In the genomic region with DNA sequence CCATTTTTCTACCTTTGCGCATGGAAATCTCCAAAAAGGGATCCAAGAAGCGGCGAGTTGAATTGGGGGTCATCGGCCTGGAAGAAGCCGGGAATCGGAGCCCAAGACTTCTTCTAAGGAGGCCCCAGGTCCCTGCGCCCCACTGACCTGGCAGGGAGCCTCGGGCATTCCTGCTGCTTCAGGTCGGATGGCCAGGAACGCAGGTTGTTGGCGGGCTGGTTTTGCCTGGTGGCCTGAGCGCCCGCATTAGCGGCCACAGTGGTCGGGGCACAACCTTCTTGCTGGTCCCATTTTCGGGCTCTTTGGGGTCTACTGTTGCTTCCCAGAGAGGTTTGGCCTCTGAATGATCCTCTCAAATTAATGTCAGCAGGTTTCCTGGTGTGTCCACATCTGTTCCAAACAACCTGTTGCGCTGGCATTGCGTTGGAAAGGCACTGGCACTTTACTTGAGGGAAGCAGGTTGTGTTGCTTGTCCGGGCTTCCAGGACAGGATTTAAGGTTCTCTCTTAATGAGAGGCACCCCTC, we compare ENCODE assay signal across 17 mouse cellular contexts. TPM values are rescaled to one million over a fixed set of nuclear protein-coding genes. Genes with fewer than 3 reads are reported as not detected.
DNase-seq lines count a peak whose midpoint lies in the region; ATAC-seq lines count a peak whose summit lies in the region.
"Had no signal": no experiment of that assay in that cellular context is flagged by ENCODE, and none has a peak within 500 bp of the region (broad histone marks: within the 10 kb centered on the region; RNA-seq: fewer than 3 reads in every experiment).

No protein-coding gene starts in this region.

- H3K27me3 ChIP-seq in midbrain, embryonic 12.5 days, result peaks cover 100% of the 10 kb centered on the region
- H3K27me3 ChIP-seq in midbrain, embryonic 16.5 days (ENCODE audit: control insufficient read depth, insufficient read depth, low read depth, low read length), result peaks cover 93% of the 10 kb centered on the region
- H3K27me3 ChIP-seq in embryonic facial prominence, embryonic 13.5 days, result peaks cover 100% of the 10 kb centered on the region
- H3K27me3 ChIP-seq in hindbrain, embryonic 16.5 days (replicated peaks; ENCODE audit: control insufficient read depth, insufficient read depth, low read length), result peaks cover 82% of the 10 kb centered on the region
- H3K27me3 ChIP-seq in neural tube, embryonic 12.5 days (replicated peaks), result peaks cover 97% of the 10 kb centered on the region

- no peaks in the 10 kb centered on the region for H3K9me3 ChIP-seq in midbrain, embryonic 12.5 days
- H3K9me3 ChIP-seq in midbrain, embryonic 16.5 days (replicated peaks; ENCODE audit: control insufficient read depth, low read length, poor library complexity, severe bottlenecking), result no peaks in the 10 kb centered on the region
- no peaks in the 10 kb centered on the region for H3K9me3 ChIP-seq in embryonic facial prominence, embryonic 13.5 days
- no peaks in the 10 kb centered on the region for H3K9me3 ChIP-seq in hindbrain, embryonic 16.5 days (ENCODE audit: control insufficient read depth, low read length)
- no peaks in the 10 kb centered on the region for H3K9me3 ChIP-seq in neural tube, embryonic 12.5 days
- H3K9me3 ChIP-seq: kidney, embryonic 15.5 days had no signal

- no peak for DNase-seq in adrenal gland, postnatal 4 days (ENCODE audit: low spot score in 2 of 2)
- DNase-seq in ovary, postnatal 36 days (ENCODE audit: low spot score), result no peak
- DNase-seq in kidney, adult 11 months, result no peak
- DNase-seq: lung, postnatal 4 days had no signal

- H3K4me3 ChIP-seq in midbrain, embryonic 12.5 days, result no peak overlapping the region
- no peak overlapping the region for H3K4me3 ChIP-seq in midbrain, embryonic 16.5 days (ENCODE audit: low read depth, low read length)
- no peak overlapping the region for H3K4me3 ChIP-seq in embryonic facial prominence, embryonic 13.5 days
- H3K4me3 ChIP-seq in hindbrain, embryonic 16.5 days (ENCODE audit: low read length), result no peak overlapping the region
- H3K4me3 ChIP-seq in neural tube, embryonic 12.5 days, result peak overlapping the region; percentile 7
- H3K4me3 ChIP-seq: kidney, embryonic 15.5 days; layer of hippocampus, adult 2 months had no signal

- no peak overlapping the region for H3K27ac ChIP-seq in midbrain, embryonic 12.5 days (replicated peaks)
- H3K27ac ChIP-seq in midbrain, embryonic 16.5 days (ENCODE audit: low read length), result no peak overlapping the region
- no peak overlapping the region for H3K27ac ChIP-seq in embryonic facial prominence, embryonic 13.5 days
- no peak overlapping the region for H3K27ac ChIP-seq in hindbrain, embryonic 16.5 days (ENCODE audit: low read depth, low read length)
- no peak overlapping the region for H3K27ac ChIP-seq in neural tube, embryonic 12.5 days
- H3K27ac ChIP-seq: kidney, embryonic 15.5 days; layer of hippocampus, adult 2 months had no signal

- no peaks in the 10 kb centered on the region for H3K36me3 ChIP-seq in midbrain, embryonic 12.5 days
- no peaks in the 10 kb centered on the region for H3K36me3 ChIP-seq in midbrain, embryonic 16.5 days (ENCODE audit: control insufficient read depth, insufficient read depth, low read length)
- no peaks in the 10 kb centered on the region for H3K36me3 ChIP-seq in embryonic facial prominence, embryonic 13.5 days
- H3K36me3 ChIP-seq in hindbrain, embryonic 16.5 days (ENCODE audit: control insufficient read depth, insufficient read depth, low read length), result no peaks in the 10 kb centered on the region
- no peaks in the 10 kb centered on the region for H3K36me3 ChIP-seq in neural tube, embryonic 12.5 days
- H3K36me3 ChIP-seq: kidney, embryonic 15.5 days had no signal

- 0 out of 2 replicates have a peak overlapping the region, but pooled peaks have one; percentile 8 for H3K4me2 ChIP-seq in midbrain, embryonic 12.5 days (replicated peaks)
- no peak overlapping the region for H3K4me2 ChIP-seq in midbrain, embryonic 16.5 days (ENCODE audit: low read length)
- 0 out of 2 replicates have a peak overlapping the region, but pooled peaks have one; percentile 26 for H3K4me2 ChIP-seq in embryonic facial prominence, embryonic 13.5 days
- H3K4me2 ChIP-seq in hindbrain, embryonic 16.5 days (ENCODE audit: low read length), result peak overlapping the region; percentile 30; the same call in 1 of the 2 replicates
- peak overlapping the region; percentile 48 for H3K4me2 ChIP-seq in neural tube, embryonic 12.5 days (replicated peaks)
- H3K4me2 ChIP-seq: kidney, embryonic 15.5 days had no signal

- no peak overlapping the region for H3K9ac ChIP-seq in midbrain, embryonic 12.5 days (replicated peaks)
- no peak overlapping the region for H3K9ac ChIP-seq in midbrain, embryonic 16.5 days (ENCODE audit: low read depth, low read length)
- no peak overlapping the region for H3K9ac ChIP-seq in embryonic facial prominence, embryonic 13.5 days
- H3K9ac ChIP-seq in hindbrain, embryonic 16.5 days (ENCODE audit: low read depth, low read length), result no peak overlapping the region
- H3K9ac ChIP-seq in neural tube, embryonic 12.5 days, result no peak overlapping the region
- H3K9ac ChIP-seq: kidney, embryonic 15.5 days had no signal

- H3K4me1 ChIP-seq in midbrain, embryonic 12.5 days, result peaks cover 14% of the 10 kb centered on the region
- peaks cover 5% of the 10 kb centered on the region for H3K4me1 ChIP-seq in midbrain, embryonic 16.5 days (ENCODE audit: control insufficient read depth, insufficient read depth, low read length)
- H3K4me1 ChIP-seq in embryonic facial prominence, embryonic 13.5 days, result peaks cover 10% of the 10 kb centered on the region
- peaks cover 12% of the 10 kb centered on the region for H3K4me1 ChIP-seq in hindbrain, embryonic 16.5 days (ENCODE audit: control insufficient read depth, insufficient read depth, low read depth, low read length)
- peaks cover 25% of the 10 kb centered on the region for H3K4me1 ChIP-seq in neural tube, embryonic 12.5 days

- ATAC-seq in midbrain, embryonic 12.5 days (ENCODE audit: low FRiP score, low read depth), result no peak
- ATAC-seq in midbrain, embryonic 16.5 days, result no peak
- ATAC-seq in embryonic facial prominence, embryonic 13.5 days (ENCODE audit: insufficient number of reproducible peaks, insufficient read depth, low FRiP score, low TSS enrichment, low read depth), result no peak
- ATAC-seq in hindbrain, embryonic 16.5 days, result no peak
- no peak for ATAC-seq in neural tube, embryonic 12.5 days (ENCODE audit: low FRiP score, low read depth)

- WGBS in midbrain, embryonic 12.5 days, result 0% methylated on average over 19 of the region's 19 CpGs
- 0% methylated on average over 19 of the region's 19 CpGs for WGBS in midbrain, embryonic 16.5 days
- under 1% methylated on average over 19 of the region's 19 CpGs for WGBS in embryonic facial prominence, embryonic 13.5 days
- 2% methylated on average over 19 of the region's 19 CpGs for WGBS in hindbrain, embryonic 16.5 days
- under 1% methylated on average over 19 of the region's 19 CpGs for WGBS in neural tube, embryonic 12.5 days

RNA-seq across cellular contexts. Expression of a gene that starts 7.1 kb away (rescaled TPM):
- polyA plus RNA-seq in midbrain, embryonic 12.5 days (2016; fragmentation: Nextera tagmentation; extraction: Ambion mirVana), result 0.45 and 1.8 TPM in 2 replicates
- polyA plus RNA-seq in midbrain, embryonic 16.5 days (2015; fragmentation: Nextera tagmentation; extraction: Ambion mirVana), result 0.14 TPM in 1 of 2 replicates, not detected in the other
- polyA plus RNA-seq in embryonic facial prominence, embryonic 13.5 days (2015; fragmentation: Nextera tagmentation; extraction: Ambion mirVana), result not detected in 2 replicates
- polyA plus RNA-seq in hindbrain, embryonic 16.5 days (2015; fragmentation: Nextera tagmentation; extraction: Ambion mirVana), result 1.6 and 1.7 TPM in 2 replicates
- 7.7 and 10.0 TPM in 2 replicates for polyA plus RNA-seq in neural tube, embryonic 12.5 days (2016; fragmentation: Nextera tagmentation; extraction: Ambion mirVana)
- total RNA-seq in adrenal gland, postnatal 4 days (2021), result 1 to 10 TPM in 1 of 2 experiments, not detected in 1; 1.0 TPM
- total RNA-seq: gastrocnemius, adult 8-10 months; heart, adult 8-10 months; heart, postnatal 25 days; layer of hippocampus, adult 2 months; left cerebral cortex, postnatal 14 days had no signal
- polyA plus RNA-seq: small intestine, adult 2 months; stomach, embryonic 14.5 days had no signal
